Mouse (Mus musculus): Measurements from ENCODE around the gene Zfp639.

Gene Zfp639

GRCm38 (mm10) chr3:32506366-32507225 is 3.5 kb upstream of the Zfp639 start:
- no peak for DNase-seq

- peak; percentile 16 to 37 for DNase-seq
These were observed 1.3 kb upstream of the Zfp639 start for GRCm38 (mm10) chr3:32508666-32509324.

GRCm38 (mm10) chr3:32510375-32511190 is 524 bp downstream of the Zfp639 start:
- DNase-seq: peak; percentile 86 to 89

GRCm38 (mm10) chr3:32511191-32511550 is 1.1 kb downstream of the Zfp639 start:
- DNase-seq: no peak

- no peak for DNase-seq
These were observed 2.7 kb downstream of the Zfp639 start for GRCm38 (mm10) chr3:32512686-32513284.

GRCm38 (mm10) chr3:32513528-32513927 is 3.5 kb downstream of the Zfp639 start:
- DNase-seq: no peak

GRCm38 (mm10) chr3:32527181-32527580 is 17.1 kb downstream of the Zfp639 start:
- DNase-seq: no peak

GRCm38 (mm10) chr3:32529303-32529898 is 19.3 kb downstream of the Zfp639 start, which contains the start of gene Mfn1:
Gene Mfn1 (plus strand): TSS chr3:32529465.
- DNase-seq: peak; percentile 89 to 94

GRCm38 (mm10) chr3:32530041-32530440 is 20.0 kb downstream of the Zfp639 start:
- no peak for DNase-seq

GRCm38 (mm10) chr3:32535692-32536091 is 25.6 kb downstream of the Zfp639 start:
- no peak for DNase-seq

- DNase-seq: no peak
These were observed 27.5 kb downstream of the Zfp639 start for GRCm38 (mm10) chr3:32537556-32537955.

- no peak for DNase-seq
These were observed 28.0 kb downstream of the Zfp639 start for GRCm38 (mm10) chr3:32538091-32538490.

- DNase-seq: no peak
These were observed 43.0 kb downstream of the Zfp639 start for GRCm38 (mm10) chr3:32553061-32553460.

GRCm38 (mm10) chr3:32563401-32563800 is 53.3 kb downstream of the Zfp639 start:
- no peak for DNase-seq

All from thymus, adult 18-20 months (tissue).